Mouse (Mus musculus) liver, embryonic 14.5 days (tissue): Measurements from ENCODE around the gene Tmem108. TPM values are rescaled to one million over a fixed set of nuclear protein-coding genes. Genes with fewer than 3 reads are reported as not detected.
A peak's percentile ranks its signal among the peaks of the same experiment; 100 is the strongest.

Source experiments
- ATAC-seq: fragments of 200-750 bp; cut with Nextera tagmentation; 2 replicates; pipeline ENCODE4 v1.8.0; 2017; ENCODE audit warnings: moderate number of reproducible peaks, mild to moderate bottlenecking, moderate library complexity; ENCODE audit not compliant: insufficient read depth
- DNase-seq, 3 experiments: peaks; one replicate each; pipeline ENCODE4 v3.0.0-alpha.2; 2012 to 2013; ENCODE audit warnings: low read depth in 3 of 3, low spot score in 3 of 3
- H3K27ac ChIP-seq: fragments of 300-500 bp; sonication (generic); 2 replicates; pipeline ENCODE4 v1.5.1; 2014; ENCODE audit warnings: moderate library complexity, mild to moderate bottlenecking, control low read depth, inconsistent platforms
- H3K27me3 ChIP-seq: fragments of 300-500 bp; sonication (generic); 2 replicates; pipeline ENCODE4 v1.6.1; 2014; ENCODE audit warnings: mild to moderate bottlenecking, low read length, moderate library complexity; ENCODE audit not compliant: control insufficient read depth, insufficient read depth
- H3K36me3 ChIP-seq: fragments of 300-500 bp; sonication (generic); replicated peaks from 2 replicates; pipeline ENCODE4 v1.6.1; 2014; ENCODE audit warnings: low read depth; ENCODE audit not compliant: control insufficient read depth, insufficient read depth
- H3K4me1 ChIP-seq, 2 experiments: fragments of 200-500 bp in 1 of 2; fragments of 300-500 bp in 1 of 2; sonication (generic) in 1 of 2; replicated peaks; 2 replicates each; pipeline ENCODE4 v1.6.1; 2012 to 2014; ENCODE audit warnings: antibody characterized with exemption in 1 of 2, inconsistent platforms in 1 of 2, low read length in 1 of 2; ENCODE audit not compliant: control insufficient read depth in 2 of 2, insufficient read depth in 2 of 2
- H3K4me2 ChIP-seq: fragments of 300-500 bp; sonication (generic); 2 replicates; pipeline ENCODE4 v1.6.1; 2014; ENCODE audit warnings: low read depth, mild to moderate bottlenecking, control low read depth, moderate library complexity
- H3K4me3 ChIP-seq, 2 experiments: fragments of 200-500 bp in 1 of 2; fragments of 300-500 bp in 1 of 2; sonication (generic) in 1 of 2; 2 replicates each; pipeline ENCODE4 v1.5.1; 2012 to 2014; ENCODE audit warnings: low read depth in 2 of 2, low read length in 2 of 2, mild to moderate bottlenecking in 2 of 2, control low read depth in 1 of 2, inconsistent platforms in 1 of 2, moderate library complexity in 1 of 2; ENCODE audit not compliant: insufficient read depth in 1 of 2
- H3K9ac ChIP-seq: fragments of 300-500 bp; sonication (generic); replicated peaks from 2 replicates; pipeline ENCODE4 v1.6.1; 2014; ENCODE audit warnings: mild to moderate bottlenecking, control low read depth, moderate library complexity
- H3K9me3 ChIP-seq: fragments of 300-500 bp; sonication (generic); 2 replicates; pipeline ENCODE4 v1.6.1; 2016; ENCODE audit warnings: low read length, mixed read lengths; ENCODE audit not compliant: control insufficient read depth
- CTCF ChIP-seq: IDR thresholded peaks from 2 replicates; pipeline ENCODE4 v1.5.1; 2016; ENCODE audit warnings: antibody characterized with exemption, low read depth, control low read depth
- EP300 ChIP-seq: IDR thresholded peaks from 2 replicates; pipeline ENCODE4 v1.6.1; 2016; ENCODE audit warnings: antibody characterized with exemption, low read depth
- WGBS: fragments of 180-500 bp; shearing (Covaris S2); extraction: QIAGEN DNeasy Blood & Tissue Kit; methylation state at CpG from one replicate; pipeline ENCODE4 v1.1.7; 2014; ENCODE audit not compliant: insufficient replicate concordance; 5-methylcytosine and 5-hydroxymethylcytosine counted together
- polyA plus RNA-seq, 2 experiments: library from polyadenylated mRNA; depleted of rRNA in 1 of 2; stranded (reverse) in 1 of 2; unstranded in 1 of 2; fragments of >200 nt; fragmentation: Nextera tagmentation in 1 of 2; extraction: Ambion mirVana in 1 of 2; gene quantifications; 2 replicates each; pipeline versions ENCODE4 v1.2.1 to v1.2.3; 2012 to 2014

The Tmem108 gene
- polyA plus RNA-seq, 2 experiments: 0.51 to 1.0 TPM

DNA sequence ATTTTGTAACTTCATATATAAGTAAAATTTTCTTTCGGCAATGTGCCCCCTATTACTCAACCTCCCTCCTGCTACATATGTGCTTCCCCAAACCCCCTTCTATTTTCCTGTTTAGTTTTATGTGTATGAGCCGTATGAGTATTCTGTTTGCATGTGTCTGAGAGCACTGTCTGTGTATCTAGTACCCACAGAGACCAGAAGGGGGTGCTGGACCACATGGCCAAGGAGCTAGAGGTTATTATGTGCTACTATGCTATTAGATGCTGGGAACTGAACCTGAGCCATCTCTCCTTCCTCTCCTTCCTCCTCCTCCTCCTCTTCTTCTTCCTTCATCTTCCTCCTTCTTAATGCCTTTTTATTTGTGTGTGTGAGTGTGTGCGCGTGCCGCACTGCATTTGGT, 59.2 kb downstream of the Tmem108 start:
- DNase-seq: no peak
- Histone ChIP-seq H3K27me3 (no peaks in the 10 kb centered on the region), H3K36me3 (no peaks in the 10 kb centered on the region), H3K4me2 (no peak overlapping the region), H3K4me3 (no peak overlapping the region), H3K9ac (no peak overlapping the region), H3K4me1 (no peaks in the 10 kb centered on the region), H3K9me3 (no peaks in the 10 kb centered on the region), H3K27ac (no peak overlapping the region)
- ATAC-seq: no peak
- 82% methylated on average over 5 of the region's 5 CpGs for WGBS
- TF ChIP-seq EP300 (no peak), CTCF (peak; percentile 30)

DNA sequence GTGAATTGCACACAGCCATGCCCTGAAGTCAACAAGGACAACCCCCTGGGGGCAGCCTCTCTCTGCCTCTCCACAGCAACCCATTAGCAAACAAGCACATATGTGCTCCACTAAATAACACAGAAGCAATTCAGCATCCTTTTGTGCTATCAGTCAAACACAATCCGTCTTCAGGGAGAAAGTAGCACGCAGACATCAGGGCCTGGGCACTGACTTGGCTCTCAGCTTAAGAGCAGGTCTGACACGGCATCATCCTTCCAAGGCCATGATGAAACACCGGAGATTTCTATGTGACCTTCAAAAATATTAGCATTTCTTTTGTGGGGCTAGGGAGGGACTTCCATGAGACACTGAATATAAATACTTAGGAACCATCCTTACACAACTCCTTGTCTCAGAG, 60.2 kb downstream of the Tmem108 start:
- TF ChIP-seq EP300 (no peak), CTCF (no peak)
- no peak overlapping the region for H3K4me3 ChIP-seq
- H3K27me3 ChIP-seq: no peaks in the 10 kb centered on the region
- no peaks in the 10 kb centered on the region for H3K4me1 ChIP-seq
- 71% methylated on average over 4 of the region's 4 CpGs for WGBS
- H3K36me3 ChIP-seq: no peaks in the 10 kb centered on the region
- H3K9me3 ChIP-seq: no peaks in the 10 kb centered on the region
- DNase-seq (no peak), ATAC-seq (no peak)
- no peak overlapping the region for H3K4me2 ChIP-seq
- H3K9ac ChIP-seq: no peak overlapping the region
- H3K27ac ChIP-seq: no peak overlapping the region

DNA sequence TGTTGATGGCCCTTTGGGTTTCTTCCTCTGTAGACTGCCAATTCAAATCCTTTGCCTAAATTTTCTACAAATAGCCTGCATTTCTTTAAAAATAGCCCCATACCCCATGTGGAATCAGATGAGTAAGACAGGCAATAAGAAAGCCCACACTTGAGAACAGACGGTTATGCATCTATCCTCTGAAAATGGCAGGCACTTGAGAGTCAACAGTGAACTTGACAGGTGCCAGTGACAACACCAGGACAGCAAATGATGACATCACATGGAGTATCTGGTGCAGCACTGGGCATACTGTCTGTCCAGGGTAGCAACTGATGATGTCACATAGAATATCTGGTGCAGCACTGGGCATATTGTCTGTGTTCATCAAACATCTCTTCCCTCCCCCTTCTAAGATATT, 61.4 kb downstream of the Tmem108 start:
- H3K4me2 ChIP-seq: no peak overlapping the region
- TF ChIP-seq EP300 (no peak), CTCF (no peak)
- no peaks in the 10 kb centered on the region for H3K9me3 ChIP-seq
- H3K4me3 ChIP-seq: no peak overlapping the region
- no peaks in the 10 kb centered on the region for H3K27me3 ChIP-seq
- H3K4me1 ChIP-seq: no peaks in the 10 kb centered on the region
- ATAC-seq (no peak), DNase-seq (no peak)
- no peaks in the 10 kb centered on the region for H3K36me3 ChIP-seq
- WGBS: 58% methylated on average over 1 of the region's 1 CpGs
- H3K27ac ChIP-seq: no peak overlapping the region
- no peak overlapping the region for H3K9ac ChIP-seq

DNA sequence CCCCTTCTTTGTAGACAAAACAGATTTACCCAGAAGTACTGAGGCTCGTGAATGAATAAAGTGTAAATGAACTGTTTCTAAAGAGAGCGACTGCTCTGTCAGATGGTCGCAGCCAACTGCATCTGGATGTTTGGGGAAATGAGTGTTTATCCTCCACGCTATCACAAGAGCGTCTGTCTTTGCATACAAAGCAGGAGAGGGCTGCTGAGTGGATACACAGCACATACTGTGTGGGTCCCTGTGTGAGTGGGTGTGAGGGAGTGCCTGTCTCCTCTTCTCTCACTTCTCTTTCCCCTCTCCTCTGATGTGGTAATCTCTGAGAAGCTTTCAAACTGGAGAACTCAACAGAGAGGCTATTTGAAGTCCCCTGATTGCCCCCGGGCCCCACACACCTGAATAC, 64.7 kb downstream of the Tmem108 start:
- Histone ChIP-seq H3K27me3 (no peaks in the 10 kb centered on the region), H3K4me2 (no peak overlapping the region), H3K36me3 (no peaks in the 10 kb centered on the region), H3K9ac (no peak overlapping the region), H3K4me3 (no peak overlapping the region), H3K4me1 (no peaks in the 10 kb centered on the region), H3K27ac (no peak overlapping the region), H3K9me3 (no peaks in the 10 kb centered on the region)
- DNase-seq (no peak), ATAC-seq (no peak)
- WGBS: 58% methylated on average over 6 of the region's 6 CpGs
- TF ChIP-seq EP300 (no peak), CTCF (no peak)

DNA sequence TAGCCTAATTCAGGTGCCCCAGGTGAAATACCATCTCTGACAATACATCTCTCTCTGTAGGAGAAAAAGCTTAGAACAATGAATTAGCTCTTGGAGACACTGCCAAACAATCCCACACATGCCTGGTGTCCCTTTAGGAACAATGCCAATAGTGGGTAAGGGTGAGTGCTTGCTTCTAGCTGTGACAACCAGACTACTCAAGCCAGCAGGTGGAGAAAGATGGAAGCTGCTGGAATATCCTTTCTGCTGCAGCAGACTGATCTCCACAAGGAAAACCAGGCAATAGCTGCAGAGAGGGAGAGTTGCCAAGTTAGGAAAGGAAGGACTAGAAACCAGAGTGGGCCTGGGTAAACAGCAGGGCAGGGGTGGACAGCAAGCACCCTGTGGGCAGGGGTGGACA, 67.8 kb downstream of the Tmem108 start:
- no peak for ATAC-seq
- no peak overlapping the region for H3K9ac ChIP-seq
- TF ChIP-seq CTCF: no peak
- no peak for TF ChIP-seq EP300
- H3K27me3 ChIP-seq: no peaks in the 10 kb centered on the region
- H3K4me3 ChIP-seq: no peak overlapping the region
- H3K4me2 ChIP-seq: no peak overlapping the region
- no peaks in the 10 kb centered on the region for H3K4me1 ChIP-seq
- H3K36me3 ChIP-seq: no peaks in the 10 kb centered on the region
- no peak for DNase-seq
- H3K9me3 ChIP-seq: no peaks in the 10 kb centered on the region
- H3K27ac ChIP-seq: no peak overlapping the region

DNA sequence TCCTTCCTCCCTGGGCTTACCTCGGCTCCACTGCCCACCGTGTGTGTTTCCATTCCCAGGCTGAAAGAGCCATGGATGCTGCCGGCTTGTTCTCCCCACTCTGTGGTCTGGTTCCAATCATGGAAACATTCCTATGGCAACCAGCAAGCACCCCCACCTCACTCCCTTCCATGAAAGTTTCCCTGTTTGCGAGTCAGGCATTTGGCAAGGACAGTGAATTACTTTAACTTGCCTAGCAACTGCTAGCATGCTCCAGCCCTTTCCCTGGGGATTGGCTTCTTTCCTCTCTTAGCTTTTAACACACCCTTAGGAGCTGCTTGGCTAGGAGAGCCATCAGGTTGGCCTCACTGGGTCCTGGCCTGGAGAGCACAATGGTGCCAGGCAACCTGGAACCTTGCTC, 68.9 kb downstream of the Tmem108 start:
- no peak overlapping the region for H3K9ac ChIP-seq
- TF ChIP-seq EP300: no peak
- TF ChIP-seq CTCF: no peak
- no peak overlapping the region for H3K27ac ChIP-seq
- ATAC-seq: no peak
- H3K4me2 ChIP-seq: no peak overlapping the region
- DNase-seq: no peak
- no peak overlapping the region for H3K4me3 ChIP-seq
- no peaks in the 10 kb centered on the region for H3K36me3 ChIP-seq
- no peaks in the 10 kb centered on the region for H3K27me3 ChIP-seq
- H3K9me3 ChIP-seq: no peaks in the 10 kb centered on the region
- no peaks in the 10 kb centered on the region for H3K4me1 ChIP-seq
- WGBS: 54% methylated on average over 4 of the region's 4 CpGs
